Mouse (Mus musculus) thymus, adult 2 months (tissue): Measurements from ENCODE around the gene Armc3.

ENCODE experiments used
- CTCF ChIP-seq: fragments of 200-500 bp; IDR thresholded peaks from 2 replicates; pipeline ENCODE4 v1.5.1; 2012; ENCODE audit warnings: mild to moderate bottlenecking, control low read depth, low read length, moderate library complexity, borderline replicate concordance; ENCODE audit not compliant: control insufficient read depth, poor library complexity, insufficient read depth; ENCODE audit errors: extremely low read depth
- POLR2A ChIP-seq: fragments of 200-500 bp; IDR thresholded peaks from 2 replicates; pipeline ENCODE4 v1.6.1; 2012; ENCODE audit warnings: mild to moderate bottlenecking, low read length, control low read depth, moderate library complexity; ENCODE audit not compliant: control insufficient read depth, poor library complexity, insufficient read depth; ENCODE audit errors: extremely low read depth

GRCm38 (mm10) chr2:19201682-19202081 lies 2.6 kb downstream of the Armc3 start:
- TF ChIP-seq POLR2A: no peak
- no peak for TF ChIP-seq CTCF
